Mouse (Mus musculus): Measurements from ENCODE around the gene Ankrd44. TPM values are rescaled to one million over a fixed set of nuclear protein-coding genes. Genes with fewer than 3 reads are reported as not detected.
A peak's percentile ranks its signal among the peaks of the same experiment; 100 is the strongest.

The Ankrd44 gene
- polyA plus RNA-seq, 1 experiment from 2014 or later = 4.3 TPM

GRCm38 (mm10) chr1:54837721-54838485, 88.3 kb downstream of the Ankrd44 start:
- Histone ChIP-seq H3K27me3 (ENCODE audit: insufficient read depth, low read length) (no peaks in the 10 kb centered on the region), H3K9me3 (replicated peaks; ENCODE audit: low read length) (no peaks in the 10 kb centered on the region), H3K4me2 (ENCODE audit: low read length) (no peak overlapping the region), H3K36me3 (ENCODE audit: insufficient read depth, low read length) (no peaks in the 10 kb centered on the region), H3K4me3 (replicated peaks; ENCODE audit: low read depth, low read length) (no peak overlapping the region), H3K4me1 (replicated peaks; ENCODE audit: insufficient read depth, low read length) (no peaks in the 10 kb centered on the region), H3K9ac (ENCODE audit: low read depth, low read length) (no peak overlapping the region), H3K27ac (no peak overlapping the region)
- ATAC-seq (replicated peaks; ENCODE audit: low FRiP score, low read depth) (no peak; the same call in 1 of the 2 replicates), DNase-seq (ENCODE audit: low spot score) (no peak)
- no peak for TF ChIP-seq CTCF (IDR thresholded peaks at IDR 0.05; ENCODE audit: low read depth)
- WGBS = 68% methylated on average over 17 of the region's 17 CpGs

- H3K4me2 ChIP-seq (ENCODE audit: low read length) = no peak overlapping the region
- no peaks in the 10 kb centered on the region for H3K9me3 ChIP-seq (replicated peaks; ENCODE audit: low read length)
- ATAC-seq (replicated peaks; ENCODE audit: low FRiP score, low read depth) = no peak
- H3K27me3 ChIP-seq (ENCODE audit: insufficient read depth, low read length) = no peaks in the 10 kb centered on the region
- H3K4me1 ChIP-seq (replicated peaks; ENCODE audit: insufficient read depth, low read length) = no peaks in the 10 kb centered on the region
- H3K27ac ChIP-seq = no peak overlapping the region
- H3K36me3 ChIP-seq (ENCODE audit: insufficient read depth, low read length) = no peaks in the 10 kb centered on the region
- no peak overlapping the region for H3K4me3 ChIP-seq (replicated peaks; ENCODE audit: low read depth, low read length)
- 85% methylated on average over 6 of the region's 6 CpGs for WGBS
- no peak overlapping the region for H3K9ac ChIP-seq (ENCODE audit: low read depth, low read length)
- TF ChIP-seq CTCF (IDR thresholded peaks at IDR 0.05; ENCODE audit: low read depth) = no peak
- DNase-seq (ENCODE audit: low spot score) = no peak
These were observed 90.5 kb downstream of the Ankrd44 start for GRCm38 (mm10) chr1:54835661-54836205.

- WGBS = 92% methylated on average over 6 of the region's 6 CpGs
- no peak overlapping the region for H3K4me3 ChIP-seq (replicated peaks; ENCODE audit: low read depth, low read length)
- peaks cover 5% of the 10 kb centered on the region; the same call in 1 of the 2 replicates for H3K4me1 ChIP-seq (replicated peaks; ENCODE audit: insufficient read depth, low read length)
- H3K9me3 ChIP-seq (replicated peaks; ENCODE audit: low read length) = no peaks in the 10 kb centered on the region
- no peak overlapping the region for H3K27ac ChIP-seq
- H3K27me3 ChIP-seq (ENCODE audit: insufficient read depth, low read length) = no peaks in the 10 kb centered on the region
- no peak for ATAC-seq (replicated peaks; ENCODE audit: low FRiP score, low read depth)
- no peaks in the 10 kb centered on the region for H3K36me3 ChIP-seq (ENCODE audit: insufficient read depth, low read length)
- H3K9ac ChIP-seq (ENCODE audit: low read depth, low read length) = no peak overlapping the region
- no peak overlapping the region for H3K4me2 ChIP-seq (ENCODE audit: low read length)
- DNase-seq (ENCODE audit: low spot score) = no peak
- no peak for TF ChIP-seq CTCF (IDR thresholded peaks at IDR 0.05; ENCODE audit: low read depth)
These were observed 93.0 kb downstream of the Ankrd44 start for GRCm38 (mm10) chr1:54833221-54833620.

GRCm38 (mm10) chr1:54832765-54833164, 93.4 kb downstream of the Ankrd44 start:
- no peak overlapping the region for H3K4me2 ChIP-seq (ENCODE audit: low read length)
- 0 out of 2 replicates have a peak, but pooled peaks have one; percentile 33 for ATAC-seq (replicated peaks; ENCODE audit: low FRiP score, low read depth)
- H3K36me3 ChIP-seq (ENCODE audit: insufficient read depth, low read length) = no peaks in the 10 kb centered on the region
- WGBS = 0% methylated on average over 1 of the region's 1 CpGs
- no peaks in the 10 kb centered on the region for H3K9me3 ChIP-seq (replicated peaks; ENCODE audit: low read length)
- H3K9ac ChIP-seq (ENCODE audit: low read depth, low read length) = no peak overlapping the region
- H3K4me1 ChIP-seq (replicated peaks; ENCODE audit: insufficient read depth, low read length) = peaks cover 5% of the 10 kb centered on the region; the same call in 1 of the 2 replicates
- TF ChIP-seq CTCF (IDR thresholded peaks at IDR 0.05; ENCODE audit: low read depth) = peak; percentile 73
- H3K4me3 ChIP-seq (replicated peaks; ENCODE audit: low read depth, low read length) = no peak overlapping the region
- peak; percentile 90 for DNase-seq (ENCODE audit: low spot score)
- H3K27ac ChIP-seq = no peak overlapping the region
- H3K27me3 ChIP-seq (ENCODE audit: insufficient read depth, low read length) = no peaks in the 10 kb centered on the region

GRCm38 (mm10) chr1:54830223-54830622, 96.0 kb downstream of the Ankrd44 start:
- no peaks in the 10 kb centered on the region for H3K9me3 ChIP-seq (replicated peaks; ENCODE audit: low read length)
- ATAC-seq (replicated peaks; ENCODE audit: low FRiP score, low read depth) (peak; percentile 44; the same call in 1 of the 2 replicates), DNase-seq (ENCODE audit: low spot score) (no peak)
- peaks cover 9% of the 10 kb centered on the region for H3K4me1 ChIP-seq (replicated peaks; ENCODE audit: insufficient read depth, low read length)
- H3K4me2 ChIP-seq (ENCODE audit: low read length) = no peak overlapping the region
- TF ChIP-seq CTCF (IDR thresholded peaks at IDR 0.05; ENCODE audit: low read depth) = no peak
- H3K4me3 ChIP-seq (replicated peaks; ENCODE audit: low read depth, low read length) = no peak overlapping the region
- 41% methylated on average over 6 of the region's 6 CpGs for WGBS
- no peak overlapping the region for H3K27ac ChIP-seq
- no peaks in the 10 kb centered on the region for H3K27me3 ChIP-seq (ENCODE audit: insufficient read depth, low read length)
- H3K9ac ChIP-seq (ENCODE audit: low read depth, low read length) = no peak overlapping the region
- no peaks in the 10 kb centered on the region for H3K36me3 ChIP-seq (ENCODE audit: insufficient read depth, low read length)

GRCm38 (mm10) chr1:54829681-54830213, 96.4 kb downstream of the Ankrd44 start:
- H3K4me2 ChIP-seq (ENCODE audit: low read length) = no peak overlapping the region
- no peak overlapping the region for H3K9ac ChIP-seq (ENCODE audit: low read depth, low read length)
- H3K9me3 ChIP-seq (replicated peaks; ENCODE audit: low read length) = no peaks in the 10 kb centered on the region
- TF ChIP-seq CTCF (IDR thresholded peaks at IDR 0.05; ENCODE audit: low read depth) = no peak
- peaks cover 9% of the 10 kb centered on the region for H3K4me1 ChIP-seq (replicated peaks; ENCODE audit: insufficient read depth, low read length)
- H3K27ac ChIP-seq = no peak overlapping the region
- ATAC-seq (replicated peaks; ENCODE audit: low FRiP score, low read depth) = no peak
- H3K4me3 ChIP-seq (replicated peaks; ENCODE audit: low read depth, low read length) = no peak overlapping the region
- no peaks in the 10 kb centered on the region for H3K27me3 ChIP-seq (ENCODE audit: insufficient read depth, low read length)
- DNase-seq (ENCODE audit: low spot score) = no peak
- WGBS = 84% methylated on average over 5 of the region's 5 CpGs
- no peaks in the 10 kb centered on the region for H3K36me3 ChIP-seq (ENCODE audit: insufficient read depth, low read length)
